Mouse (Mus musculus) MEL (cell line): ENCODE results near the gene Xylt2. TPM values are rescaled to one million over a fixed set of nuclear protein-coding genes. Genes with fewer than 3 reads are reported as not detected.

Source experiments
- DNase-seq: peaks from one replicate; pipeline ENCODE4 v3.0.0; 2011; ENCODE audit warnings: low read depth, low spot score
- H3K27ac ChIP-seq: 2 replicates; pipeline ENCODE4 v1.5.1; 2012; ENCODE audit warnings: low read depth, mild to moderate bottlenecking, control low read depth, low read length, moderate library complexity; ENCODE audit not compliant: control insufficient read depth
- H3K27me3 ChIP-seq, 2 experiments: fragments of 150-350 bp in 1 of 2; sonication (generic) in 1 of 2; 2 replicates each; pipeline ENCODE4 v1.6.1; 2012; ENCODE audit warnings: low read length in 2 of 2, mild to moderate bottlenecking in 2 of 2, improper control_type of control experiment in 1 of 2, moderate library complexity in 1 of 2; ENCODE audit not compliant: insufficient read depth in 2 of 2, control insufficient read depth in 1 of 2
- H3K36me3 ChIP-seq, 2 experiments: 2 replicates each; pipeline ENCODE4 v1.6.1; 2012 to 2014; ENCODE audit warnings: low read length in 2 of 2, improper control_type of control experiment in 1 of 2, inconsistent platforms in 1 of 2, mild to moderate bottlenecking in 1 of 2; ENCODE audit not compliant: insufficient read depth in 2 of 2, control insufficient read depth in 1 of 2
- H3K4me1 ChIP-seq, 2 experiments: fragments of 150-350 bp in 1 of 2; sonication (generic) in 1 of 2; 2 replicates each; pipeline ENCODE4 v1.6.1; 2012; ENCODE audit warnings: low read length in 2 of 2, improper control_type of control experiment in 1 of 2, mild to moderate bottlenecking in 1 of 2; ENCODE audit not compliant: insufficient read depth in 2 of 2, control insufficient read depth in 1 of 2
- H3K4me3 ChIP-seq, 2 experiments: fragments of 150-350 bp in 1 of 2; sonication (generic) in 1 of 2; 2 replicates each; pipeline ENCODE4 v1.5.1; 2012; ENCODE audit warnings: low read depth in 2 of 2, low read length in 2 of 2, mild to moderate bottlenecking in 2 of 2, moderate library complexity in 2 of 2, control low read depth in 1 of 2, improper control_type of control experiment in 1 of 2; ENCODE audit not compliant: control insufficient read depth in 1 of 2, insufficient read depth in 1 of 2
- H3K79me2 ChIP-seq: 2 replicates; pipeline ENCODE4 v1.6.1; 2012; ENCODE audit warnings: mild to moderate bottlenecking, low read length, moderate library complexity; ENCODE audit not compliant: control insufficient read depth, poor library complexity, insufficient read depth
- H3K9ac ChIP-seq: 2 replicates; pipeline ENCODE4 v1.6.1; 2012; ENCODE audit warnings: low read depth, mild to moderate bottlenecking, control low read depth, low read length, moderate library complexity; ENCODE audit not compliant: control insufficient read depth, poor library complexity, severe bottlenecking
- H3K9me3 ChIP-seq: fragments of 150-350 bp; sonication (generic); replicated peaks from 2 replicates; pipeline ENCODE4 v1.6.1; 2012; ENCODE audit warnings: mild to moderate bottlenecking, low read length, improper control_type of control experiment, moderate library complexity; ENCODE audit not compliant: insufficient read depth
- BHLHE40 ChIP-seq: IDR thresholded peaks from 2 replicates; pipeline ENCODE4 v1.6.1; 2012; ENCODE audit warnings: low read depth, mild to moderate bottlenecking, inconsistent platforms, low read length, improper control_type of control experiment, borderline replicate concordance
- CHD1 ChIP-seq: IDR thresholded peaks from 2 replicates; pipeline ENCODE4 v1.6.1; 2012; ENCODE audit warnings: low read depth, mild to moderate bottlenecking, inconsistent platforms, low read length, improper control_type of control experiment
- CHD2 ChIP-seq: IDR thresholded peaks from 2 replicates; pipeline ENCODE4 v1.6.1; 2011; ENCODE audit warnings: low read length, improper control_type of control experiment
- E2F4 ChIP-seq: IDR thresholded peaks from 2 replicates; pipeline ENCODE4 v1.6.1; 2011; ENCODE audit warnings: low read depth, low read length, improper control_type of control experiment, borderline replicate concordance
- ELF1 ChIP-seq: IDR thresholded peaks from 2 replicates; pipeline ENCODE4 v1.6.1; 2014; ENCODE audit warnings: low read depth, mild to moderate bottlenecking, inconsistent platforms, low read length, improper control_type of control experiment, moderate library complexity
- EP300 ChIP-seq, 2 experiments: IDR thresholded peaks; 2 replicates each; pipeline ENCODE4 v1.6.1; 2011; ENCODE audit warnings: improper control_type of control experiment in 2 of 2, low read length in 2 of 2, low read depth in 1 of 2, mild to moderate bottlenecking in 1 of 2
- ETS1 ChIP-seq: IDR thresholded peaks from 2 replicates; pipeline ENCODE4 v1.6.1; 2012; ENCODE audit warnings: low read depth, mild to moderate bottlenecking, inconsistent platforms, low read length, improper control_type of control experiment, moderate library complexity
- GABPA ChIP-seq: IDR thresholded peaks from 2 replicates; pipeline ENCODE4 v1.6.1; 2012; ENCODE audit warnings: low read depth, mild to moderate bottlenecking, inconsistent platforms, low read length, improper control_type of control experiment, moderate library complexity
- GATA1 ChIP-seq: IDR thresholded peaks from 2 replicates; pipeline ENCODE4 v1.6.1; 2011; ENCODE audit warnings: low read depth, low read length, improper control_type of control experiment
- HCFC1 ChIP-seq: IDR thresholded peaks from 2 replicates; pipeline ENCODE4 v1.6.1; 2012; ENCODE audit warnings: low read depth, mild to moderate bottlenecking, inconsistent platforms, low read length, improper control_type of control experiment, moderate library complexity
- JUND ChIP-seq: IDR thresholded peaks from 2 replicates; pipeline ENCODE4 v1.6.1; 2011; ENCODE audit warnings: low read depth, mild to moderate bottlenecking, improper control_type of control experiment, low read length
- MEF2A ChIP-seq: IDR thresholded peaks from 2 replicates; pipeline ENCODE4 v1.6.1; 2014; ENCODE audit warnings: low read depth, mild to moderate bottlenecking, inconsistent platforms, low read length, improper control_type of control experiment; ENCODE audit not compliant: poor library complexity, insufficient replicate concordance, severe bottlenecking; ENCODE audit errors: extremely low read depth
- MXI1 ChIP-seq: IDR thresholded peaks from 2 replicates; pipeline ENCODE4 v1.6.1; 2011; ENCODE audit warnings: mild to moderate bottlenecking, low read depth, low read length, improper control_type of control experiment
- MYB ChIP-seq: IDR thresholded peaks from 2 replicates; pipeline ENCODE4 v1.6.1; 2011; ENCODE audit warnings: mild to moderate bottlenecking, low read depth, low read length, improper control_type of control experiment
- MYC ChIP-seq: IDR thresholded peaks from 2 replicates; pipeline ENCODE4 v1.6.1; 2011; ENCODE audit warnings: low read depth, mild to moderate bottlenecking, low read length, improper control_type of control experiment, moderate library complexity
- NELFE ChIP-seq: IDR thresholded peaks from 2 replicates; pipeline ENCODE4 v1.6.1; 2011; ENCODE audit warnings: low read depth, low read length, improper control_type of control experiment
- NRF1 ChIP-seq: IDR thresholded peaks from 2 replicates; pipeline ENCODE4 v1.6.1; 2014; ENCODE audit warnings: low read depth, mild to moderate bottlenecking, inconsistent platforms, low read length, improper control_type of control experiment, moderate library complexity; ENCODE audit not compliant: poor library complexity, insufficient read depth, severe bottlenecking
- POLR2A ChIP-seq, 2 experiments: IDR thresholded peaks; 2 replicates each; pipeline ENCODE4 v1.6.1; 2011 to 2012; ENCODE audit warnings: low read length in 2 of 2, mild to moderate bottlenecking in 2 of 2, control low read depth in 1 of 2, improper control_type of control experiment in 1 of 2, low read depth in 1 of 2, moderate library complexity in 1 of 2; ENCODE audit not compliant: control insufficient read depth in 1 of 2, insufficient read depth in 1 of 2, poor library complexity in 1 of 2
- POLR2AphosphoS2 ChIP-seq: IDR thresholded peaks from 2 replicates; pipeline ENCODE4 v1.6.1; 2011; ENCODE audit warnings: low read length, improper control_type of control experiment
- POLR2AphosphoS5 ChIP-seq: IDR thresholded peaks from 2 replicates; pipeline ENCODE4 v1.6.1; 2012; ENCODE audit warnings: low read depth, borderline replicate concordance, mild to moderate bottlenecking, inconsistent platforms, low read length, moderate library complexity, mixed read lengths
- RCOR1 ChIP-seq: IDR thresholded peaks from 2 replicates; pipeline ENCODE4 v1.6.1; 2012; ENCODE audit warnings: low read depth, mild to moderate bottlenecking, inconsistent platforms, low read length, improper control_type of control experiment
- SMC3 ChIP-seq: IDR thresholded peaks from 2 replicates; pipeline ENCODE4 v1.6.1; 2011; ENCODE audit warnings: low read depth, low read length, improper control_type of control experiment
- TAL1 ChIP-seq: IDR thresholded peaks from 2 replicates; pipeline ENCODE4 v1.6.1; 2012; ENCODE audit warnings: mild to moderate bottlenecking, inconsistent platforms, low read length, moderate library complexity, mixed read lengths
- UBTF ChIP-seq: IDR thresholded peaks from 2 replicates; pipeline ENCODE4 v1.6.1; 2012; ENCODE audit warnings: low read depth, mild to moderate bottlenecking, inconsistent platforms, low read length, improper control_type of control experiment, moderate library complexity, borderline replicate concordance; ENCODE audit not compliant: insufficient read depth
- USF1 ChIP-seq: IDR thresholded peaks from 2 replicates; pipeline ENCODE4 v1.6.1; 2014; ENCODE audit warnings: low read depth, mild to moderate bottlenecking, inconsistent platforms, low read length, improper control_type of control experiment, moderate library complexity
- USF2 ChIP-seq, 2 experiments: IDR thresholded peaks; 2 replicates each; pipeline ENCODE4 v1.6.1; 2011 to 2012; ENCODE audit warnings: improper control_type of control experiment in 2 of 2, low read length in 2 of 2, borderline replicate concordance in 1 of 2, inconsistent platforms in 1 of 2, low read depth in 1 of 2, mild to moderate bottlenecking in 1 of 2; ENCODE audit not compliant: insufficient read depth in 1 of 2
- ZC3H11A ChIP-seq: IDR thresholded peaks from 2 replicates; pipeline ENCODE4 v1.6.1; 2012; ENCODE audit warnings: low read depth, mild to moderate bottlenecking, inconsistent platforms, low read length, improper control_type of control experiment
- ZKSCAN1 ChIP-seq: IDR thresholded peaks from 2 replicates; pipeline ENCODE4 v1.6.1; 2012; ENCODE audit warnings: low read depth, mild to moderate bottlenecking, inconsistent platforms, low read length, improper control_type of control experiment, moderate library complexity
- ZMIZ1 ChIP-seq: IDR thresholded peaks from 2 replicates; pipeline ENCODE4 v1.6.1; 2012; ENCODE audit warnings: low read depth, mild to moderate bottlenecking, inconsistent platforms, low read length, improper control_type of control experiment, moderate library complexity
- polyA plus RNA-seq, 2 experiments: library from polyadenylated mRNA; stranded (reverse) in 1 of 2; unstranded in 1 of 2; fragments of >175 nt in 1 of 2; fragments of >200 nt in 1 of 2; gene quantifications; 2 replicates each; pipeline versions ENCODE4 v1.2.1 to v1.2.4; 2012; ENCODE audit warnings: low replicate concordance in 2 of 2, low read depth in 1 of 2; ENCODE audit not compliant: insufficient read length in 2 of 2, insufficient read depth in 1 of 2, missing spikeins in 1 of 2
- total RNA-seq: library from RNA; depleted of rRNA; stranded (reverse); fragments of 300-350 nt; gene quantifications from 2 replicates; pipeline ENCODE4 v1.2.3, GENCODE M21; 2012

The Xylt2 gene
- total and polyA plus RNA-seq, 3 experiments, result 10.1 to 12.4 TPM; not detected in 1

GRCm38 (mm10) chr11:94687178-94687577 is 9.9 kb upstream of the Xylt2 start:
- peaks cover 9 to 12% of the 10 kb centered on the region in 2 experiments for H3K27me3 ChIP-seq
- no peaks in the 10 kb centered on the region for H3K9me3 ChIP-seq
- no peaks in the 10 kb centered on the region for H3K4me1 ChIP-seq
- no peaks in the 10 kb centered on the region for H3K79me2 ChIP-seq
- DNase-seq, result no peak
- H3K36me3 ChIP-seq, result no peaks in the 10 kb centered on the region
- H3K4me3 ChIP-seq, result no peak overlapping the region
- H3K9ac ChIP-seq, result no peak overlapping the region
- TF ChIP-seq ELF1 (no peak), JUND (no peak), CHD2 (no peak), ETS1 (no peak), HCFC1 (no peak), EP300 (IDR thresholded peaks at IDR 0.05; ENCODE audit: low read depth in 1 of 2, low read length in 2 of 2) (no peak), TAL1 (no peak), MXI1 (no peak), GATA1 (no peak), ZMIZ1 (no peak), POLR2AphosphoS5 (no peak), MYC (no peak), CHD1 (no peak), MYB (no peak), NELFE (no peak), NRF1 (no peak)
- H3K27ac ChIP-seq, result no peak overlapping the region

- Histone ChIP-seq H3K27ac (no peak overlapping the region), H3K79me2 (no peaks in the 10 kb centered on the region; the same call in 1 of the 2 replicates), H3K4me1 (no peaks in the 10 kb centered on the region; a peak in 2 of 4 replicates), H3K4me3 (no peak overlapping the region), H3K27me3 (peaks cover 9 to 13% of the 10 kb centered on the region in 2 experiments), H3K9ac (no peak overlapping the region), H3K9me3 (no peaks in the 10 kb centered on the region), H3K36me3 (no peaks in the 10 kb centered on the region; a peak in 1 of 4 replicates)
- DNase-seq, result no peak
- TF ChIP-seq POLR2AphosphoS2 (no peak), JUND (no peak), USF2 (IDR thresholded peaks at IDR 0.05; ENCODE audit: borderline replicate concordance in 1 of 2, insufficient read depth in 1 of 2, low read depth in 1 of 2, low read length in 2 of 2) (no peak), USF1 (no peak), ELF1 (no peak), E2F4 (no peak), ZMIZ1 (no peak), MYB (no peak), RCOR1 (no peak), UBTF (no peak), MEF2A (no peak), CHD2 (no peak), MYC (no peak), SMC3 (no peak), BHLHE40 (no peak), GABPA (no peak), POLR2A (IDR thresholded peaks at IDR 0.05; ENCODE audit: control insufficient read depth in 1 of 2, insufficient read depth in 1 of 2, low read depth in 1 of 2, low read length in 2 of 2, poor library complexity in 1 of 2) (no peak), ZC3H11A (no peak), ZKSCAN1 (no peak)
Measured at GRCm38 (mm10) chr11:94682427-94682826, 5.1 kb upstream of the Xylt2 start.
